Mouse (Mus musculus) CD4-positive, CD25-positive, alpha-beta regulatory T cell, adult 2 months (primary cell): ENCODE data around the gene Lrfn3.

Experiments
- DNase-seq: peaks from one replicate; pipeline ENCODE4 v3.0.0-alpha.2; 2012; ENCODE audit warnings: low read depth, low spot score

The Lrfn3 gene

GRCm38 (mm10) chr7:30346635-30347379 is 15.8 kb downstream of the Lrfn3 start:
- DNase-seq, result peak; percentile 84

GRCm38 (mm10) chr7:30339432-30340109 is 23.0 kb downstream of the Lrfn3 start:
- no peak for DNase-seq

- DNase-seq, result peak; percentile 88
These were observed 26.2 kb downstream of the Lrfn3 start for GRCm38 (mm10) chr7:30336384-30336783.

GRCm38 (mm10) chr7:30335688-30336087 is 26.9 kb downstream of the Lrfn3 start:
- no peak for DNase-seq

GRCm38 (mm10) chr7:30334563-30334962 is 28.0 kb downstream of the Lrfn3 start:
- no peak for DNase-seq

- DNase-seq, result peak; percentile 68
These were observed 29.1 kb downstream of the Lrfn3 start for GRCm38 (mm10) chr7:30333436-30333835.

- peak; percentile 69 for DNase-seq
These were observed 29.8 kb downstream of the Lrfn3 start for GRCm38 (mm10) chr7:30332622-30333259.

- peak; percentile 97 for DNase-seq
These were observed 30.7 kb downstream of the Lrfn3 start for GRCm38 (mm10) chr7:30331887-30332286.

GRCm38 (mm10) chr7:30328379-30328778 is 34.2 kb downstream of the Lrfn3 start:
- DNase-seq, result no peak

GRCm38 (mm10) chr7:30327140-30327539 is 35.4 kb downstream of the Lrfn3 start:
- peak; percentile 91 for DNase-seq

- no peak for DNase-seq
These were observed 36.1 kb downstream of the Lrfn3 start for GRCm38 (mm10) chr7:30326427-30326826.

- DNase-seq, result peak; percentile 82
These were observed 37.2 kb downstream of the Lrfn3 start for GRCm38 (mm10) chr7:30325364-30325763.

GRCm38 (mm10) chr7:30324300-30324944 is 38.1 kb downstream of the Lrfn3 start:
- DNase-seq, result no peak

- DNase-seq, result no peak
These were observed 38.8 kb downstream of the Lrfn3 start, which contains the start of gene Sdhaf1 for GRCm38 (mm10) chr7:30323795-30324194. Gene Sdhaf1, minus strand, starts transcription at chr7:30323895.

- peak; percentile 89 for DNase-seq
These were observed 39.7 kb downstream of the Lrfn3 start for GRCm38 (mm10) chr7:30322865-30323264.

GRCm38 (mm10) chr7:30322285-30322667 is 40.3 kb downstream of the Lrfn3 start:
- DNase-seq, result peak; percentile 98

- DNase-seq, result peak; percentile 93
These were observed 40.9 kb downstream of the Lrfn3 start, which contains the start of gene E130208F15Rik for GRCm38 (mm10) chr7:30321539-30322284. Gene E130208F15Rik, plus strand, starts transcription at chr7:30321740.

GRCm38 (mm10) chr7:30320946-30321345 is 41.6 kb downstream of the Lrfn3 start:
- no peak for DNase-seq

- DNase-seq, result no peak
These were observed 44.4 kb downstream of the Lrfn3 start for GRCm38 (mm10) chr7:30318142-30318541.

GRCm38 (mm10) chr7:30315559-30316529 is 46.7 kb downstream of the Lrfn3 start:
- DNase-seq, result no peak
